Mouse (Mus musculus) spleen, adult 18-20 months (tissue): ENCODE results near the gene Gm10251.
"Not testable (repeated sequence)": the region's sequence is repeated elsewhere in the genome, so short reads cannot be mapped to it uniquely, and the experiment has no call there.

Experiments
- DNase-seq, 2 experiments: peaks; one replicate each; pipeline ENCODE4 v3.0.0; 2022; ENCODE audit warnings: mixed read lengths in 2 of 2

Gm10251 gene

DNA sequence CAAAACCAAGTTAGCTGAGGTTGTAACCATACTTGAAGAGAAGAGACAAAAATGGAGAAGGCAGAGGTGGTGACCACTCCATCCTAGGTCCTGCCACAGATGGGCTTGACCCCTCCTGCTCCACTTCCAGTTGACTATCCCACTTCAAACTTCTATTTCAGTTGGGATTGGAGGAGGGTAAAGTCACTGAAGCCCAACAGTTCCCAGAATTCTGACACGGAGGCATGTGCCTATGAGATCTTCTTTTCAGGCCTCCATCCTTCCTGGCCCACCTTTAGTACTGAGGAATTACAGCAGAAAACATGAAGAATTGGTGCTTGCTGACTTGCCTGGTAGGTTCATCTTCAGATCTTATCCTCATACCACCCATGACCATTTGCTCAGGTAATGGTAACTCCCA is at the start of gene Gm10251:
TSS of gene Gm10251 (minus strand) at position 101 of the 400 bp plus-strand sequence.
- DNase-seq: not testable (repeated sequence)

GRCm38 (mm10) chr14:6720151-6720550 is 36.2 kb upstream of the Gm10251 start, which contains the start of gene Gm8050:
Gm8050 (minus strand) TSS chr14:6720251.
- DNase-seq: not testable (repeated sequence)

GRCm38 (mm10) chr14:6622318-6622717 is 61.7 kb downstream of the Gm10251 start, which contains the start of gene Gm3460:
Gm3460 (minus strand) TSS chr14:6622418.
- not testable (repeated sequence) for DNase-seq

- not testable (repeated sequence) for DNase-seq
Measured at GRCm38 (mm10) chr14:6606436-6606835, 77.5 kb downstream of the Gm10251 start.

DNA sequence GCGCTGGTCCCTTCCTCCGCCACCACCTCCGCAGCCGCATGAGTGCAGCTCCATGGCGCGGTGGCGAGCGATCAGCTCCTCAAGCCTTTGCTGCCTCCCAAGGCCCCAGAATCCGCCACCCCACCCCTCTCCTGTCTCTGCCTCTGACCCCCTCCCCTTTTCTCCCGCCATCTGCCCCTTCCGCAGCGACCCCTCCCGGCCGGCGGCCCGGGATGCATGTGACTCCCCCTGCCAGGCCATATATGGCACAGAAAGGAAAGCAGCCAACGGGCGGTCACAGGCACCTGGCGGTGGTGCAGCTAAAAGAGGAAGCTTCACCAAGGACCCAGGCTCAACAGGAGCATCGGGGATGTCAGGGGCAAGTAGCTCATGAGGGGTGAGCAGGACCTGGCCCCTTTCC is 79.0 kb downstream of the Gm10251 start:
- DNase-seq: peak in 1 of 2 experiments; percentile 1

GRCm38 (mm10) chr14:6604551-6604950 is 79.4 kb downstream of the Gm10251 start:
- not testable (repeated sequence) for DNase-seq

- not testable (repeated sequence) for DNase-seq
Measured at GRCm38 (mm10) chr14:6590513-6590912, 93.5 kb downstream of the Gm10251 start, which contains the start of gene Gm3629. Gm3629 (minus strand) TSS chr14:6590613.
